Mouse (Mus musculus) hematopoietic stem cell, adult 5-6 weeks (primary cell): ENCODE measurements at regions not wholly inside any gene's neighbourhood (a gene's known extent, or its start where the extent isn't known, plus 50 kb on each side); places are given as distances from the start of the nearest gene placed in this dataset.

Source experiments
- ATAC-seq, 2 experiments: fragments of 125-278 bp in 1 of 2; replicated peaks in 1 of 2; 2 replicates each; pipeline ENCODE4 v1.8.0; 2016 to 2017; ENCODE audit warnings: inconsistent platforms in 2 of 2, mild to moderate bottlenecking in 2 of 2, moderate number of reproducible peaks in 2 of 2, low read depth in 1 of 2, moderate TSS enrichment in 1 of 2; ENCODE audit not compliant: low FRiP score in 2 of 2, poor library complexity in 2 of 2, severe bottlenecking in 2 of 2, insufficient read depth in 1 of 2, low TSS enrichment in 1 of 2

DNA sequence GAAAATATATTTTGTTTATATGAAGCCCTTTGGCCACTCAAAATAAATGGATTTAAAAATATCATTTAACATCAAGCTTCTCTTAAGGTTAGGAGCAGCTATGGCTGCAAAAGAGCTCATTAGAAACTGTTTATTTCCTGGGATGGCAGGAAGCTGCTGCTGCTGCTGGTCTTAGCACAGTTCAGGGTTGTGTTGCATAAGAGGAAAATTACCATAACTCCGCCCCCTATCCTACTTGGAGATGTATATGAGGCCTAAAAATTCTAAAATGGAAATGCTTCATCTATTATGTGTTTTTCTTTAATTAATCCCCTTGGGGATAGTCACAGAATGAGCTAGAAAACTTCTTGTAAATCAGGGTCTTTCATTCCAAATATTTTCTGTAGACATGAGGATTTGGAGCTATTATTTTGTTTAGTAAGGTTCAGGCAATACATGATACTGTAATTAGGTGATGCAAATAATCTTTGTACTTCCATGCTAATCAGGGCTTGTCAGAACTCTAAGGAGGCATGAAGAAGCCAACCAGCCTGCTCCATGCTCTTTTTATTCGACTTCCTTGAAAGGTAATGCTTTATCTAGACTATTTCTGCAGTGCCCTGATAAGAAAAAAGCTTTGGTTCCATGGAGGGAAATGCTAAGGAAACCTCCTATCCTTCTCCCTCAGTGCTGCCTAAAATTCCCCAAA, 85.6 kb upstream of the Abcb5 start:
- ATAC-seq, result no peak

DNA sequence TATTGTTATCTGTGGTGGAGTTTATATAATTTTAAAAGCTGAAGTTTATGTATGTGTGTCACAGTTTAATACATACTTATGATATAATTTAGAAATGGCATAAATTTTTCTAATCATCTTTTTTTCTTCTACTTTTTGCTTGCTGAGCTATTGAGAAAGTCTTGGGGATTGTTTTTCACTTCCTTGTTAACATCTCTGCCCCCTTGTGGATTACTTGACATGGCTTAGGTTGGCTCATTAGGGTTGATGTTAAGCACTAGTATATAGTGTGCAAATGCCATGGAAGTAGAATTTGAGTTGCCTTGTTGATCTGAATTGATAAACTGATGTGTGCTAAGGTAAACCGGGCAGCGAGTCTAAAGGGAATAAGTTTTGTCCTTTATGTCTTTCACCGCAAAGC, 72.1 kb upstream of the Abcb5 start:
- no peak for ATAC-seq

DNA sequence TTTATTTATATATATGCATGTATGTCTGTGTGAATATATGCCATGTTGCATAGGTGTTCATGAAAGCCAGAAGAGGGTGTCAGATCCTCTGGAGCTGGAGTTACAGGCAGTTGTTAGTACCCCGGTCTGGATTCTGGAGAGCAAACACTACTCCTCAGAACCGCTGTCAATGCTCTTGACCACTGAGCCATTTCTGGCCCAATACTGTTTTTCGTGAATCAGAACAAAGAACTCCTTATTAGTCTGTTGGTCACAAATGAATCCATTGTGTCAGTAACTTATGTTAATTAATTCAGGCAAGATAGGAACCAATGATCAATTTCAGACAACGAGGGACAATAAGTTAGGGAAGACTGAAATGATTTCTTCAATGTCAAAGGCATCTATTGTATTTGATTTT, 68.6 kb upstream of the Abcb5 start:
- no peak for ATAC-seq

DNA sequence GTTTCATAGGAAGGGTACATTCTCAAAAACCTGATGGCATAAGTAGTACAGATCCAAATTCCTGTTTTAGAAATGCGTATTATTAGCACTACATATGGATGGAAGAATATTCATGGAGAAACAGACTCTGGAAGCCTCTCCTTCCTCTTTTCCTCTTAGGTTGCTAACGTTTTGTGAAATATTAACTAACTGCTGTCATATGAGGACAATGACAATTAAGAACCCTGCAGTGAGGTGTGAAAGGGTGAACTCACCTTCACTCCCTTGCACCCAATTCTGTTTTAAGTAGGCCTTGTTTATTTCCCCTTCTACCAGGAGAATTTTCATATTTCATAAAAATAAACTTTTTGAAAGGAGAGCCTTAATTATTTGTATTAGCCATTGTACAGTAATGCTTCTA, 62.5 kb upstream of the Abcb5 start:
- ATAC-seq, result no peak

DNA sequence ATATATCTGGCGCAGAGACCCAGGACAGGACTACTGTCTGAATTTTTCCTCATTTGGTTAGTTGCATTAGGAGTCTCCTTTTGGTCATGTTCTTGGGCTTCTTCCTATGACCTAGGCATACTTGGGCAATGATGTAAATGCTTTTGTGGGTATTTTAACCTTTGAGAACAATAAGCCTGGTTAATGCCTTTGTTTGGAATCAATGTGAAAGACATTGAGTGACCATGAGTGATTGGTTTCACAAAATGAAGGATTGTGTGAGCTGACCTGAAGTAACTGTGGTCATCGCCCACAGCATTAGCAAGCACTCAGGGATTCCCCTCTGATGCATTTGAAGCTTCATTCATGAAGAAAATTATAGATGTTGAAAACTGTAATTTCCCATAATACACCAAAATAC, 61.9 kb upstream of the Abcb5 start:
- ATAC-seq, result no peak

DNA sequence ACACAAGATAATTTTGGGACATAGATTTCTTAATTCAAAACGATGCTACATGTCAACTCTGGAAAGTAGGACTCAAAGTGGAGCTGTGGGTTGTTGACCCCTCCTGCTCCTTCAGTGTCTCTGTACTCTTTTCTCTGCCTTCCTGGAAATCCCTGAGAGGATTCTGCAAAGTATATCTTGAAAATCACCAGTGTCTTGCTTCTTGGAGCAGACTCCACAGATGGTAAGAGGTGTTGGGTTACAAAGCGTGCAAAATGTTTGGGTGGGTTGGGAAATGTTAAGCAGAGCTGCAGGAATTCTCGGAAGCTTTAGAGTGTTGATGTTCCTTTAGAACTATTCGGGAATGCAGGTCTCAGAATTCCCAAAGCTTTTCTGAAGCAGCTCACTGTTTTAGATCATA, 61.5 kb upstream of the Abcb5 start:
- ATAC-seq, result no peak

DNA sequence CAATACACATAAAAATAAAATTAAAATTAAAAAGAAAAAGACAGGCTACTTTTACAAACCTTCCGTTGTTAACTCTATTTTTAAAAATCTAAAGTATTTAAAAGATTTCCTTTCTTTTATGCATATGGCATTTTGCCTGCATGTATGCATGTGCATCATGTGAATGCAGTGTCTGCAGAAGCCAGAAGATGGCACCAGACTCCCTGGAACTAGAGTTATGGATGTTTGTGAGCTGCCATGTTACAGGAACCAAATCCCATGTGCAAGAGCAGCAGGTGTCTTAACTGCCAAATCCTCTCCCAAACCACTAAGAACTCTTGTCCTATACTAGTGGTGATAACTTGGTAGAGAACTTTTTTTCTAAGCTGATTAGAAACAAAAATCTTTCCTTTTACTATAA, 60.1 kb upstream of the Abcb5 start:
- ATAC-seq, result peak; percentile 53 to 56; a peak in 2 of 4 replicates

DNA sequence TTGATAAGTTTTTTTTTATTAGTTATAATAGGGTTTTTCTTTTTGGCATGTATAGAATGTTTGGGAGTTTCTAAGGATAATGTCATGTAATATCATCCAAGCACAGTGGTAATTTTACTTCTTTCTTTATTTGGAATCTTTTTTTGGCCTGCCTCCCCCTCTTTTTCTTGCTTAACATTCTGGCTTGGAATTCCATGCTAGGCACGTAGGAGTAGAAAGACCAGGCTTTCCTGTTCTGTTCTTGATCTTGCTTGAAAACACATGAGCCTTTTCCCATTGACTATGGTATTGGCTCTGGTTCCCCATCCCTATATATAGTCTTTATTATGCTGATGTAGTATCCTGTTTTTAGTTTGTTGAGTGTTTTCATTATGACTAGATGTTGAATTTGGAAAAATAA, 57.8 kb upstream of the Abcb5 start:
- ATAC-seq, result no peak
